Mouse (Mus musculus) testis, adult 2 months (tissue): ENCODE results near the gene Pcsk7.

Source experiments
- CTCF ChIP-seq: fragments of 200-500 bp; IDR thresholded peaks from 2 replicates; pipeline ENCODE4 v1.5.1; 2012; ENCODE audit warnings: low read depth, mild to moderate bottlenecking, inconsistent platforms, low read length, moderate library complexity; ENCODE audit not compliant: control insufficient read depth, insufficient read depth, insufficient replicate concordance
- POLR2A ChIP-seq: fragments of 200-500 bp; IDR thresholded peaks from 2 replicates; pipeline ENCODE4 v1.6.1; 2012; ENCODE audit warnings: low read depth, mild to moderate bottlenecking, inconsistent platforms, low read length, moderate library complexity; ENCODE audit not compliant: control insufficient read depth

- TF ChIP-seq CTCF (no peak), POLR2A (no peak)
These were observed 70.6 kb downstream of the Pcsk7 start for GRCm38 (mm10) chr9:45976884-45977283.
